Mouse (Mus musculus) ovary, postnatal 36 days (tissue): ENCODE data around the gene Rbsn.

Source experiments
- DNase-seq: peaks from one replicate; pipeline ENCODE4 v3.0.0; 2022; ENCODE audit warnings: low spot score, mixed read lengths

Gene Rbsn

GRCm38 (mm10) chr6:92214773-92215449 is at the start of gene Rbsn:
Gene Rbsn (minus strand): TSS chr6:92214925.
- peak; percentile 93 for DNase-seq

GRCm38 (mm10) chr6:92261162-92261843 is 46.6 kb upstream of the Rbsn start:
- DNase-seq = no peak

GRCm38 (mm10) chr6:92255346-92255745 is 40.6 kb upstream of the Rbsn start:
- DNase-seq = no peak

- DNase-seq = no peak
These were observed 38.6 kb upstream of the Rbsn start for GRCm38 (mm10) chr6:92253253-92253870.

GRCm38 (mm10) chr6:92247215-92247919 is 32.6 kb upstream of the Rbsn start:
- no peak for DNase-seq

- DNase-seq = no peak
These were observed 31.6 kb upstream of the Rbsn start for GRCm38 (mm10) chr6:92246335-92246734.

GRCm38 (mm10) chr6:92244591-92244990 is 29.9 kb upstream of the Rbsn start, which contains the start of gene Trh:
Gene Trh (minus strand): TSS chr6:92244650.
- no peak for DNase-seq

GRCm38 (mm10) chr6:92241178-92241906 is 26.6 kb upstream of the Rbsn start:
- peak; percentile 10 for DNase-seq

- no peak for DNase-seq
These were observed 20.3 kb upstream of the Rbsn start for GRCm38 (mm10) chr6:92235036-92235435.

GRCm38 (mm10) chr6:92231762-92232161 is 17.0 kb upstream of the Rbsn start:
- no peak for DNase-seq

- no peak for DNase-seq
These were observed 16.6 kb upstream of the Rbsn start for GRCm38 (mm10) chr6:92231356-92231755.

GRCm38 (mm10) chr6:92229586-92229985 is 14.9 kb upstream of the Rbsn start:
- DNase-seq = no peak

- DNase-seq = no peak
These were observed 14.4 kb upstream of the Rbsn start for GRCm38 (mm10) chr6:92229103-92229502.

GRCm38 (mm10) chr6:92224981-92225380 is 10.3 kb upstream of the Rbsn start:
- no peak for DNase-seq

GRCm38 (mm10) chr6:92222021-92222420 is 7.3 kb upstream of the Rbsn start:
- no peak for DNase-seq

GRCm38 (mm10) chr6:92221604-92222003 is 6.9 kb upstream of the Rbsn start:
- DNase-seq = no peak

GRCm38 (mm10) chr6:92219445-92219844 is 4.7 kb upstream of the Rbsn start:
- peak; percentile 23 for DNase-seq

GRCm38 (mm10) chr6:92214055-92214772 is 511 bp downstream of the Rbsn start:
- DNase-seq = no peak

GRCm38 (mm10) chr6:92199414-92199813 is 15.3 kb downstream of the Rbsn start:
- no peak for DNase-seq

- no peak for DNase-seq
These were observed 30.5 kb downstream of the Rbsn start for GRCm38 (mm10) chr6:92184178-92184577.

GRCm38 (mm10) chr6:92183621-92184131 is 31.0 kb downstream of the Rbsn start, which contains the start of gene Mrps25:
Gene Mrps25 (minus strand): TSS chr6:92184033.
- DNase-seq = peak; percentile 76
